In the genomic region with DNA sequence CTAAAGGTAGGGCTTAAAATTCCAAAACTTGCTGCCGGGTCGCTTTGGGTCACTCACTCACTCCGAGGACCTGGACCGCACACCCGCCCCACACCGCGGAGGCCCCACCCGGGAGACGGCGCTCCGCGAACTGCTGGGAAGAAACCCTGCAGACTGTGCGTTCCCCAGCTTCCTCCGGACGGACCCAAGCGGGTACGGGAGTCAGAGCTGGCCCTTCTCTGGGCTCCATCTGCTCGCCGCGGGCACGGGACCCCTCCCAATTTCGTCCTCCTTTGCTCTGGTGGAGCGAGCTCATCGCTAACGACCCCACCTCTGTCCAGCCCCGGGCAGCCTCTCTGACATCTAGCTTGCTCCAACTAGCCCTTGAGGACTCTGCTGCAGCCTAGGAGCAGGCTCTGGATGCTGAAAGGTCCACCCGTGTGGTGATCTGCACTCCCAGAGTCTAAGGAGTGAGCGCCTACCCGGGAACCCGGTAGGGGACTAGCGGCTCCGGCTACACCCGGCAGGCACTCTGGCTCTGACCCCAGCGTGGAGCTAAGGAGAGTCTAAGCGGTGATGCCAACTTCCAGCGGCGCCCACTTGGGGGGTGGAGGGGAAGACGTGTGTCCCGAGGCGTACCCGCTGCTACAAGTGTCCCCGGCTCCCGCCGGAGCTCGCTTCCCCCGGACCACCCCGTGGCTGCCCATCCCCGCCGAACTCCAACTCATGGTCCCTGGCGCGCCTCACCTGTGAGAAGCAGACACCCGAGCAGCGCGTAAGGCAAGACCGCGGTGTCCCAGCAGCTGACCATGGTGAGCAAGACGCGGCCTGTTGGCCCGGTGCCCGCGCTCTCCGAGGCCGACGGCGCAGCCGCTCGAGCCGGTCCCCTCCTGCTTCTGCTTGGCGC, we compare ENCODE assay signal across 8 mouse cellular contexts. TPM values are rescaled to one million over a fixed set of nuclear protein-coding genes. Genes with fewer than 3 reads are reported as not detected.
DNase-seq lines count a peak whose midpoint lies in the region; ATAC-seq and TF ChIP-seq lines count a peak whose summit lies in the region.

No protein-coding gene starts in this region.

- intact Hi-C loops in heart, postnatal 36 days (cut with DNase I) = loop anchor here (5.0 kb wide), 2 partner anchors 143 to 187 kb away; no protein-coding TSS in a partner anchor

- peaks cover 22% of the 10 kb centered on the region for H3K27me3 ChIP-seq in spleen, adult 2 months (ENCODE audit: control insufficient read depth, insufficient read depth, low read length)
- peaks cover 91% of the 10 kb centered on the region for H3K27me3 ChIP-seq in embryonic facial prominence, embryonic 14.5 days (replicated peaks; ENCODE audit: control insufficient read depth, insufficient read depth, low read length)
- peaks cover 18% of the 10 kb centered on the region for H3K27me3 ChIP-seq in liver, adult 2 months (ENCODE audit: control insufficient read depth, insufficient read depth, low read length)
- H3K27me3 ChIP-seq in midbrain, postnatal 0 days (ENCODE audit: insufficient read depth, low read length) = peaks cover 69% of the 10 kb centered on the region

- peak; percentile 67 for ATAC-seq in embryonic facial prominence, embryonic 14.5 days (ENCODE audit: low read depth)
- peak; percentile 47 for ATAC-seq in midbrain, postnatal 0 days (ENCODE audit: low FRiP score)

- H3K4me2 ChIP-seq in embryonic facial prominence, embryonic 14.5 days (ENCODE audit: low read depth, low read length) = peak overlapping the region; percentile 87
- H3K4me2 ChIP-seq in midbrain, postnatal 0 days (ENCODE audit: low read depth, low read length, poor library complexity, severe bottlenecking) = peak overlapping the region; percentile 50

- no peak for DNase-seq in spleen, adult 2 months (ENCODE audit: low read depth in 1 of 2, low spot score in 2 of 2)
- DNase-seq in spleen, adult 18-20 months = no peak
- DNase-seq in embryonic facial prominence, embryonic 14.5 days (ENCODE audit: low spot score) = peak; percentile 60
- peak; percentile 34 to 39 for DNase-seq in heart, postnatal 36 days
- DNase-seq in liver, adult 2 months (ENCODE audit: extremely low read depth, low read depth, low spot score) = no peak
- peak; percentile 34 for DNase-seq in midbrain, postnatal 0 days (ENCODE audit: low spot score)
- peak; percentile 55 for DNase-seq in urinary bladder, postnatal 25 days (ENCODE audit: low spot score)
- DNase-seq in layer of hippocampus, adult 9-11 months = no peak

- H3K4me3 ChIP-seq in spleen, adult 2 months (ENCODE audit: extremely low read depth, insufficient read depth, insufficient read length) = peak overlapping the region; percentile 48
- H3K4me3 ChIP-seq in embryonic facial prominence, embryonic 14.5 days (ENCODE audit: low read depth, low read length) = peak overlapping the region; percentile 50
- H3K4me3 ChIP-seq in liver, adult 2 months (ENCODE audit: insufficient read depth, low read depth, low read length) = peak overlapping the region; percentile 60
- peak overlapping the region; percentile 35 for H3K4me3 ChIP-seq in midbrain, postnatal 0 days (ENCODE audit: low read depth, low read length)

- TF ChIP-seq POLR2A in spleen, adult 2 months (IDR thresholded peaks at IDR 0.05; ENCODE audit: low read depth, low read length) = no peak
- no peak for TF ChIP-seq POLR2A in liver, adult 2 months (IDR thresholded peaks at IDR 0.05; ENCODE audit: extremely low read depth, insufficient read depth, low read length)

- no peak overlapping the region for H3K27ac ChIP-seq in spleen, adult 2 months (ENCODE audit: insufficient read depth, low read length)
- no peak overlapping the region for H3K27ac ChIP-seq in embryonic facial prominence, embryonic 14.5 days (replicated peaks; ENCODE audit: low read depth, low read length)
- peak overlapping the region; percentile 15; the same call in 1 of the 2 replicates for H3K27ac ChIP-seq in liver, adult 2 months (replicated peaks; ENCODE audit: insufficient read depth, low read depth, low read length)
- no peak overlapping the region for H3K27ac ChIP-seq in midbrain, postnatal 0 days (ENCODE audit: low read depth, low read length)

- H3K79me2 ChIP-seq in liver, adult 2 months (ENCODE audit: control insufficient read depth, insufficient read depth, low read length) = no peaks in the 10 kb centered on the region

- H3K36me3 ChIP-seq in spleen, adult 2 months (ENCODE audit: control insufficient read depth, insufficient read depth, low read length) = no peaks in the 10 kb centered on the region
- H3K36me3 ChIP-seq in embryonic facial prominence, embryonic 14.5 days (ENCODE audit: control insufficient read depth, insufficient read depth, low read length) = no peaks in the 10 kb centered on the region
- no peaks in the 10 kb centered on the region for H3K36me3 ChIP-seq in liver, adult 2 months (ENCODE audit: control insufficient read depth, insufficient read depth, low read length)
- no peaks in the 10 kb centered on the region for H3K36me3 ChIP-seq in midbrain, postnatal 0 days (ENCODE audit: insufficient read depth, low read length)

- no peak for TF ChIP-seq CTCF in spleen, adult 2 months (IDR thresholded peaks at IDR 0.05; ENCODE audit: extremely low read depth, insufficient read depth, insufficient read length, insufficient replicate concordance)
- no peak for TF ChIP-seq CTCF in liver, adult 2 months (IDR thresholded peaks at IDR 0.05; ENCODE audit: low read depth, low read length)
- TF ChIP-seq CTCF in midbrain, postnatal 0 days (IDR thresholded peaks at IDR 0.05) = no peak

- H3K9me3 ChIP-seq in embryonic facial prominence, embryonic 14.5 days (ENCODE audit: control insufficient read depth, low read length) = no peaks in the 10 kb centered on the region
- no peaks in the 10 kb centered on the region for H3K9me3 ChIP-seq in midbrain, postnatal 0 days (ENCODE audit: low read length)

- WGBS in spleen, adult 2 months = under 1% methylated on average over 66 of the region's 69 CpGs
- under 1% methylated on average over 45 of the region's 69 CpGs for WGBS in embryonic facial prominence, embryonic 14.5 days
- under 1% methylated on average over 69 of the region's 69 CpGs for WGBS in liver, adult 2 months
- under 1% methylated on average over 69 of the region's 69 CpGs for WGBS in midbrain, postnatal 0 days

- H3K4me1 ChIP-seq in spleen, adult 2 months (ENCODE audit: control insufficient read depth, insufficient read depth, insufficient read length) = peaks cover 3% of the 10 kb centered on the region
- H3K4me1 ChIP-seq in embryonic facial prominence, embryonic 14.5 days (ENCODE audit: control insufficient read depth, insufficient read depth, low read length) = peaks cover 15% of the 10 kb centered on the region
- peaks cover 1% of the 10 kb centered on the region for H3K4me1 ChIP-seq in liver, adult 2 months (ENCODE audit: control insufficient read depth, insufficient read depth, low read length)
- peaks cover 3% of the 10 kb centered on the region; the same call in 1 of the 2 replicates for H3K4me1 ChIP-seq in midbrain, postnatal 0 days (ENCODE audit: insufficient read depth, low read length)

- peak overlapping the region; percentile 47 for H3K9ac ChIP-seq in embryonic facial prominence, embryonic 14.5 days (ENCODE audit: low read depth, low read length)
- H3K9ac ChIP-seq in liver, adult 2 months (ENCODE audit: low read depth, low read length) = peak overlapping the region; percentile 84
- peak overlapping the region; percentile 20 for H3K9ac ChIP-seq in midbrain, postnatal 0 days (replicated peaks; ENCODE audit: low read length, poor library complexity, severe bottlenecking)

RNA-seq across cellular contexts. Expression of a gene that starts 0.6 kb away (rescaled TPM):
- 2.9 and 4.7 TPM in 2 replicates for polyA plus RNA-seq in spleen, adult 2 months (2012; rRNA removed)
- polyA plus RNA-seq in embryonic facial prominence, embryonic 14.5 days (2014; fragmentation: Nextera tagmentation; extraction: Ambion mirVana) = 12.2 and 13.2 TPM in 2 replicates
- total RNA-seq in heart, postnatal 36 days (2021) = 10 to 100 TPM; 61.4 to 87.8 TPM
- 4.8 and 6.2 TPM in 2 replicates for total RNA-seq in liver, adult 2 months (2014; rRNA removed)
- 1.2 and 1.3 TPM in 2 replicates for polyA plus RNA-seq in liver, adult 2 months (2012; rRNA removed)
- total RNA-seq in midbrain, postnatal 0 days (2014; rRNA removed) = 15.2 and 16.8 TPM in 2 replicates
- 9.0 and 9.7 TPM in 2 replicates for polyA plus RNA-seq in midbrain, postnatal 0 days (2015; fragmentation: Nextera tagmentation; extraction: Ambion mirVana)

Comparison
In these comparisons a context has a peak if more than half of its experiments do, and no peak if none do; other contexts are left out.
1. DNase-seq: peak in embryonic facial prominence, embryonic 14.5 days (single experiment), heart, postnatal 36 days (2 of 2), midbrain, postnatal 0 days (single experiment) and urinary bladder, postnatal 25 days (single experiment); none in spleen, adult 2 months (0 of 2), spleen, adult 18-20 months (0 of 2), liver, adult 2 months (single experiment) and layer of hippocampus, adult 9-11 months (single experiment).
2. H3K9ac ChIP-seq: peak in every context shown above with its lines; median percentile 84 in liver, adult 2 months; 47 in embryonic facial prominence, embryonic 14.5 days; 20 in midbrain, postnatal 0 days.
3. Peak in every context shown above with its lines, with median percentiles within 50 percentile points of each other: H3K4me3 ChIP-seq.